Mouse (Mus musculus) brown adipose tissue, adult 24 weeks (tissue): ENCODE results near the gene Olfr576. TPM values are rescaled to one million over a fixed set of nuclear protein-coding genes. Genes with fewer than 3 reads are reported as not detected.

Experiments used
- H3K27ac ChIP-seq: fragments of 200-500 bp; replicated peaks from 2 replicates; pipeline ENCODE4 v1.5.1; 2012; ENCODE audit warnings: low read depth, mild to moderate bottlenecking, low read length
- H3K4me1 ChIP-seq: fragments of 200-500 bp; 2 replicates; pipeline ENCODE4 v1.6.1; 2012; ENCODE audit warnings: low read length, mixed read lengths; ENCODE audit not compliant: control insufficient read depth, insufficient read depth, insufficient read length
- H3K4me3 ChIP-seq: fragments of 200-500 bp; 2 replicates; pipeline ENCODE4 v1.5.1; 2012; ENCODE audit warnings: low read depth, mild to moderate bottlenecking, low read length, moderate library complexity; ENCODE audit not compliant: insufficient read depth
- polyA plus RNA-seq: library from polyadenylated mRNA; stranded (reverse); fragments of >200 nt; gene quantifications from 2 replicates; pipeline ENCODE4 v1.2.4, GENCODE M21; 2012; ENCODE audit not compliant: missing spikeins, insufficient read depth, insufficient read length

Olfr576 gene
- polyA plus RNA-seq, 1 experiment = not detected

DNA sequence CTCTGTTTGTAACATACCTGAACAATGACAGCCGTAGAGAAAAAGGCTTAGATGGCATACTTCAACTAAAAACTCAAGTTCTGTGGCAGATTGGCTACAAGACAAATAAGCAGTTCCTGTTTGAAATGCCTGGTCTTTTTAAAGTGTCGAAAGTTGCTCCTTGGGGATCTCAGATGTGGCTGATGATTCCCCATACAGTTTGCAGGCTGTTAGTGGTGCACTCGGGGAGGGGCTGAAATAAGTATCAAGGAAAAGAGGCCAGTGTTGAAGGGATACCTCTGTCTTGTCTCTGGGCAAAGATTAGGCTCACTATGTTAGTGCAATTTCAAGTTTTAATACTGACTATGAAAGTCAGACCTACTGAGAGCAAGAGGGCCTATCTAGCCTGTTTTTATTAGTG, 26.8 kb downstream of the Olfr576 start, which contains the start of gene Olfr578:
Gene Olfr578 (minus strand): TSS at position 101 of the 400 bp plus-strand sequence.
- no peak within 1 kb of the TSS for H3K27ac ChIP-seq
- no peaks in the 10 kb centered on the region for H3K4me1 ChIP-seq
- no peak within 1 kb of the TSS for H3K4me3 ChIP-seq

Other genes starting within 250 kb of the Olfr576 start
- gene Olfr33, start 243.6 kb upstream of the Olfr576 start, polyA plus RNA-seq = not detected in 2 replicates
- gene Olfr559, start 235.2 kb upstream of the Olfr576 start, polyA plus RNA-seq = not detected in 2 replicates
- not detected in 2 replicates for gene Olfr560, start 203.3 kb upstream of the Olfr576 start, polyA plus RNA-seq
- 1.3 TPM in 1 of 2 replicates, not detected in the other for gene Olfr78, start 203.2 kb upstream of the Olfr576 start, polyA plus RNA-seq
- not detected in 2 replicates for gene Olfr561, start 191.4 kb upstream of the Olfr576 start, polyA plus RNA-seq
- gene Olfr564, start 159.2 kb upstream of the Olfr576 start, polyA plus RNA-seq = not detected in 2 replicates
- gene Olfr566, start 103.9 kb upstream of the Olfr576 start, polyA plus RNA-seq = not detected in 2 replicates
- not detected in 2 replicates for gene Olfr568, start 85.5 kb upstream of the Olfr576 start, polyA plus RNA-seq
- not detected in 2 replicates for gene Olfr569, start 71.8 kb upstream of the Olfr576 start, polyA plus RNA-seq
- gene Olfr570, start 68.1 kb upstream of the Olfr576 start, polyA plus RNA-seq = not detected in 2 replicates
- 0.28 TPM in 1 of 2 replicates, not detected in the other for gene Olfr571, start 45.1 kb upstream of the Olfr576 start, polyA plus RNA-seq
- not detected in 2 replicates for gene Olfr572, start 38.3 kb upstream of the Olfr576 start, polyA plus RNA-seq
- gene Olfr573-ps1, start 20.1 kb upstream of the Olfr576 start, polyA plus RNA-seq = not detected in 2 replicates
- not detected in 2 replicates for gene Olfr574, start 14.2 kb upstream of the Olfr576 start, polyA plus RNA-seq
- gene Olfr575, start 3.9 kb upstream of the Olfr576 start, polyA plus RNA-seq = not detected in 2 replicates
- gene Olfr577, start 13.3 kb downstream of the Olfr576 start, polyA plus RNA-seq = not detected in 2 replicates
- not detected in 2 replicates for gene Olfr578, start 26.7 kb downstream of the Olfr576 start, polyA plus RNA-seq
- gene Olfr582, start 75.4 kb downstream of the Olfr576 start, polyA plus RNA-seq = not detected in 2 replicates
- not detected in 2 replicates for gene Olfr583, start 88.6 kb downstream of the Olfr576 start, polyA plus RNA-seq
- gene Olfr584, start 119.2 kb downstream of the Olfr576 start, polyA plus RNA-seq = not detected in 2 replicates
- not detected in 2 replicates for gene Olfr585, start 135.1 kb downstream of the Olfr576 start, polyA plus RNA-seq
- gene Olfr586, start 163.0 kb downstream of the Olfr576 start, polyA plus RNA-seq = not detected in 2 replicates
- gene Olfr588-ps1, start 178.2 kb downstream of the Olfr576 start, polyA plus RNA-seq = not detected in 2 replicates
- not detected in 2 replicates for gene Olfr589, start 193.7 kb downstream of the Olfr576 start, polyA plus RNA-seq
- not detected in 2 replicates for gene Olfr591, start 215.7 kb downstream of the Olfr576 start, polyA plus RNA-seq
- gene Olfr592, start 222.1 kb downstream of the Olfr576 start, polyA plus RNA-seq = not detected in 2 replicates
- gene Olfr593, start 249.2 kb downstream of the Olfr576 start, polyA plus RNA-seq = not detected in 2 replicates